Mouse (Mus musculus) ovary, postnatal 10 days (tissue): ENCODE results near the gene Rnf145.
"Not testable (repeated sequence)": the region's sequence is repeated elsewhere in the genome, so short reads cannot be mapped to it uniquely, and the experiment has no call there.

Source experiments
- DNase-seq: peaks from one replicate; pipeline ENCODE4 v3.0.0; 2022; ENCODE audit warnings: low spot score

The Rnf145 gene

GRCm38 (mm10) chr11:44562389-44563135, 43.8 kb downstream of the Rnf145 start:
- no peak for DNase-seq

- DNase-seq = no peak
Observed at GRCm38 (mm10) chr11:44564245-44564864, 45.6 kb downstream of the Rnf145 start.

- DNase-seq = no peak
Observed at GRCm38 (mm10) chr11:44564940-44565339, 46.2 kb downstream of the Rnf145 start.

GRCm38 (mm10) chr11:44570336-44570735, 51.6 kb downstream of the Rnf145 start:
- not testable (repeated sequence) for DNase-seq

GRCm38 (mm10) chr11:44572781-44573180, 54.0 kb downstream of the Rnf145 start:
- DNase-seq = no peak

- DNase-seq = no peak
Observed at GRCm38 (mm10) chr11:44573396-44573795, 54.6 kb downstream of the Rnf145 start.

- no peak for DNase-seq
Observed at GRCm38 (mm10) chr11:44574391-44574790, 55.6 kb downstream of the Rnf145 start.

GRCm38 (mm10) chr11:44574820-44575219, 56.1 kb downstream of the Rnf145 start:
- DNase-seq = no peak

- no peak for DNase-seq
Observed at GRCm38 (mm10) chr11:44577911-44578310, 59.1 kb downstream of the Rnf145 start.

- no peak for DNase-seq
Observed at GRCm38 (mm10) chr11:44581277-44581683, 62.5 kb downstream of the Rnf145 start.

- peak; percentile 35 for DNase-seq
Observed at GRCm38 (mm10) chr11:44586047-44586696, 67.4 kb downstream of the Rnf145 start.

- no peak for DNase-seq
Observed at GRCm38 (mm10) chr11:44593016-44593415, 74.3 kb downstream of the Rnf145 start.

GRCm38 (mm10) chr11:44594768-44595167, 76.0 kb downstream of the Rnf145 start:
- DNase-seq = no peak

- no peak for DNase-seq
Observed at GRCm38 (mm10) chr11:44606881-44607280, 88.1 kb downstream of the Rnf145 start.

- no peak for DNase-seq
Observed at GRCm38 (mm10) chr11:44608646-44609045, 89.9 kb downstream of the Rnf145 start.

- DNase-seq = peak; percentile 79
Observed at GRCm38 (mm10) chr11:44610971-44611781, 92.4 kb downstream of the Rnf145 start.

- no peak for DNase-seq
Observed at GRCm38 (mm10) chr11:44612156-44612555, 93.4 kb downstream of the Rnf145 start.

GRCm38 (mm10) chr11:44612681-44613410, 94.1 kb downstream of the Rnf145 start:
- DNase-seq = no peak

GRCm38 (mm10) chr11:44613411-44614180, 94.8 kb downstream of the Rnf145 start:
- no peak for DNase-seq
